Mouse (Mus musculus): Measurements from ENCODE around the gene Ndrg4. TPM values are rescaled to one million over a fixed set of nuclear protein-coding genes. Genes with fewer than 3 reads are reported as not detected.

The Ndrg4 gene
- total RNA-seq, 2 experiments from 2014 or later = 1,366 to 1,373 TPM

DNA sequence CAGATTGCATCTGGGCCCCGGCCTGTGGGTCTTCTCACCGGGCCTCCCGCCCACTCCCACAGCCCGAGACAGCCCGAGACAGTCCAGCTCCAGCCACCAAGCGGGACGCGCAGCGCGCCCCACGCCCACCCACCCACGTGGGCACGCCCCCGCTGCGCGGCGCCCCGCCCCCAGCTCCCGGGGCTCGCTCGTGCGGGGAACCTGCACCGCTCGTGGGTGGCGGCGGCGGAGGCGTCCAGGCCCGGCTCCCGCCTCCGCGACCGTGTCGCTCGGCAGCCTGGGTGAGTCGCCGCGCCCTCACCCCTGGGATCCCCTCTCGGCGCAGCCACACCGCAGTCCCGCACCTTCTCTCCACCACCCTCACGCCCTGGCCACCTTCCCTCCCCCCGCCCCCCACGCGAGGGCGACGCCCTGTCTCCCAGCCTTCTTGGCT lies 827 bp downstream of the Ndrg4 start:
- no peak for DNase-seq (ENCODE audit: low spot score in 2 of 2)

DNA sequence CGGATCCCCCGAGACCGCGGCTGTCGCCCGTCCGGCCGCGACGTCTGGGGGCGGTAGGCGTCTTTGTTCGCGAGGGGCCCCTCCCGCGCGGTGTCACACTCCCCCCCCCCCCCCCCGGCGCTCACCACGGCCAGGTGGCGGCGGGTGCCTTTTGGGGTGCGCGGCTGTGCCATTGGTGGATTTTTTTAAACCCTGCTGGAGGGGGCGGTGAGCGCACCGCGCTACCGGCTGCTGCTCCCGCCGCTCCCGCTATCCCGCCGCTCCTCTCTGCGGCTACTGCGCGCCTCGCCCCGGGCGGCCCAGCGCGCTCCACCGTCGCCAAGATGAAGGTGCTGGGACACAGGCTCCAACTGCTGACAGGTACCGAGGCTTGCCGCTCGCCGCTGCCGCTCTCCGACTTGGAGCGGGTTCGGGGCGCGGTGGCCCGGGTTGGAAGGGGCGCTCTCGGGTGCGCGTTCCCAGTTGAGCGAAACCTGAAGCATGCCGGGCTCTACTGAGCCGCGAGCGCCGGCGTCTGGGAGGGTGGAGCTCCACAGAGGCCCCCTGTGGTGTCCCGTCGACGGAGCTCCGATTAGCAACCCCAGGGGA lies 1.3 kb downstream of the Ndrg4 start:
- peak; percentile 56 to 74 for DNase-seq (ENCODE audit: low spot score in 2 of 2)

DNA sequence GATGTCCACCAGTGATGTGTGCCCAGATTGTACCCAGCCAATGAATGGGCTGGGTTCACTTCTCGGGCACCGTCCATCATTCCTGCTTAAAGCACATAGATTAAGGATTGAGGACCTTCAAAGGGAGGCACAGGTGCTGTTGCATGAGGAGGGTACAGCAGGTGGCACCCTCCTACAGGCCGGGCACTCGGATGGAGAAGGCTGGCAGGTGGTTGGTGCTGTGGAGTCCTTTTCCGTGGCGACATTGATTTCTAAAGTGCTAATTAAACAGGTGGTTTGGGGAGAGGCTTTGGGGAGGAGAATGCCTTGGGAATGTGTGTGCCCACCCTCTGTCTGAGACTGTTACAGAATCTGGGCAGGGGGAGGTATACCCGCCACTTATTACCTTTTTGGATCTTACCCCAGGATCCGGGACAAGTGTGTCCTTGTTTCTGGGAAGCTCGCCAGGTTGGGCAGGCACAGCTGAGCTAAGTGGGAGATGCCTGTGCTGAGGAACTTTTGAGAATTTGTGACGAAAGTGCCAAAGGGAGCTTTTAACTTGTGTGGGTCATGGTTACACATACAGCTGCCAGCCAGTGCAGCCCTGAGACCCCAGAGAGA lies 11.4 kb downstream of the Ndrg4 start:
- peak in 1 of 2 experiments; percentile 75 for DNase-seq (ENCODE audit: low spot score in 2 of 2)

DNA sequence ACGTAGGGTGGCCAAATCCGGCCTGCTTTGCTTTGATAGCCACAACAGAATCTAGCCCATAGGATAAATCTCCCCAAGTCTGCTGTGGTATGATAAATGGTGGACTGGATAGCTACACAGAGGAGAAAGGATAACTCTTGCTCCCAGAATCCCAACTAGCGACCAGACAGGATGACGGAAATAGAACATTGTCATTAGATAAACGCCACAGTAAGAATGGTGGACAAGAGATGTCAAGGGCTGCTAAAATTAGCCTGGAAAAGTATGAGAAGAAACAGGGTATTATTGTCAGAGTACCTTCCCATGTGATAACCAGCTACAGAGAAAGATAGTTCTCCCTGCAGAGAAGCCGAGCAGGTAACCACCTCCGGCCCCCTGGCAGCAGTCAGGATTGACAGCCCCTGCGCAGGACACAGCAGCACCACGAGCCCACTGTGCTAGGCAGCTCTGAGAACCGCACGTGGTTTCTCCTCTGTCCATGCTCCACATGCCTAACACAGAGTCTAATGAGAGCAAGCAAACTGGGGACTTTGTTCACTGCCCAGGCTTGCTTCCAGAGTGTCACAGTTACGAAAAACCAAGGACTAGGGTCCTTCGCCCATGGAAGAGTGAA lies 14.3 kb downstream of the Ndrg4 start:
- no peak for DNase-seq (ENCODE audit: low spot score in 2 of 2)

DNA sequence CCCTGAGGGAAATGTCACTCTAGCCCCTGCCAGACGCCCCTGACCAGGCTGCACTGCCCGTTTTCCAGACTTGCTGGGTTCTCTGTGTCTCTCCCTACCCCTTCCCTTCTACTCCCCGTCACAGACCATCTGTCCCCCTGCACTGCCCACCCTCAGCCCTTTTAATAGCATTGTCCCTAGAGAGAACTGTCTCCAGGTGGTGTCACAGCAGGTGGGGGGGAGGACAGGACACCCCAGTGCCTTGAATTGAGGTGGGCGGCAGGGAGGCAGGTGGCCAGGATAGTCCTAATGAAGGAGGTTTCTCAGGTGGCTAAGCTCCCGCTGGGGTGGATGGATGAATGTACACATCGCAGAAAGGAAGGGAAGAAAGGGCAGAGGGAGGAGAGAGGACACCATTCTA lies 17.9 kb downstream of the Ndrg4 start:
- DNase-seq (ENCODE audit: low spot score in 2 of 2) = peak in 1 of 2 experiments; percentile 66

DNA sequence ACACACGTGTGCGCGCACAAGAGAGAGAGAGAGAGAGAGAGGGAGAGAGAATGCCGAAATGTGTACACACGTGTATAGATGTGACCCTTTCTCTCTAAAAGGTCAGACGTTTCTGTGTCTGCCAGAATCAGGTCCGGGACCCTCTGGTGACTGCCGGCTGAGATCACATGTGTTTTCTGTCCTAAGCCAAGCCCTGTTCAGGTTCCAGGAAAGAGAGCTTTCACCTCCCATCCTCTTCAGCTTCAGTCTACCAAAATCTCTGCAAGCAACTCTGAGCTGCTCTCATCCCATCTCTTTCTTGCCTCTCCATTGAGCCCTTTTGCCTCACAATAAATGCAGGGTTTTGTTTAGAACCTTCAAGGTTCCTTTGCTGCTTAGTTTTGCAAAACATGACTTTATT lies 19.9 kb downstream of the Ndrg4 start:
- DNase-seq (ENCODE audit: low spot score in 2 of 2) = no peak

DNA sequence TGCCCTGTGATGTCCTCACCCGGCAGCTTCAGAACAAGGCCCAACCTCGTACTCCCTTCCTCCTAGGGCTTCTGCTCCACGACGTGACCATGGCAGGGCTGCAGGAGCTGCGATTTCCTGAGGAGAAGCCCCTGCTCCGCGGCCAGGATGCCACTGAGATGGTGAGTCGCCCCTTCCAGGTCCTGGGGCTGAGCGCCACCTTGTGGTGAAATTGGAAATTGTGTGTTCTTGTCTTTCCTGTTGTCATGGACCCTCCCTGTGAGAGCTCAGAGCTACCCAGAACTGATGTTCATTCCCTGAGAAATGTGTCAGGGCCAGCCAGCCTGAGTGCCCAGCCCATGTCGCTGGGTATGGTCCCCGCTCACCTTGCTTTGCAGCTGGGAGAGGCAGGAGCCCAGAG lies 20.3 kb downstream of the Ndrg4 start:
- peak; percentile 87 to 94 for DNase-seq (ENCODE audit: low spot score in 2 of 2)

DNA sequence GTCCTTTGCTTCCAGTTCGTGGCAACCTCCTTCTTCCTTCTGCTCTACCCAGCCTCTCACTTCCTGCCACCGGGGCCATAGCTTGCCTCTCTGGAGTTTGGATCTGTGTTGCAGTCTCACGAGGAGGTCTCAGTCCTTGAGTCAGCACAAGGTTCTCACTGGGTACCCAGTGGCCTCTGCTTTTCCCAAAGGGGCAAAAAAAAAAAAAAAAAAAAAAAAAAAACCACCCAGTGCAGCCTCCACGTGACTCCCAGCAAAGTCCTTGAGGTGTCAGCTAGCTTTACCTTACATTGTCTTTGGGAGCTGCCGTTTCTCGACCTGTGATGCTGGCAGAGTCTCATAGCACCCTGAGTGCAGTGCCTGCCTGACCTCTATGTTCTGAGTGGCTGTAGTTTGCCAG lies 21.4 kb downstream of the Ndrg4 start:
- no peak for DNase-seq (ENCODE audit: low spot score in 2 of 2)

DNA sequence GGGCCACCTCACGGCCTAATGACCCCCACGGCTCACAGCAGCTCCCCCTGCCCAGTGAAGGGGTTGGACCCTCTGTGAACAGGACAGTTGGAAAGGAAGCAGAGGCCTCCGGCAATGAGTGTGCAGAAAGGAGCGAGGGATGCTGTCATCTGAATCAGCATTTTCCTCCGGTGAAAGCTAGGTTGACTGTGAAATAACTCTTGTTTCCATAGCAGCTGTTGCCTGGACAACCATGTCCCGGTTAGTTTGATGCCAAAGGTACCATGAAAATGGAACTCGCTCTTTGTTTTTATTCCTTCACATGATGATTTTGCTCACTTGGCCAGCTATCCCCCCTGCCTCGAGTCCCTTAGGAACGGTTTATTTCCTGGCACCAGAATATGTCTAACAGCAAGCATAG lies 23.5 kb downstream of the Ndrg4 start:
- peak; percentile 82 to 95 for DNase-seq (ENCODE audit: low spot score in 2 of 2)

DNA sequence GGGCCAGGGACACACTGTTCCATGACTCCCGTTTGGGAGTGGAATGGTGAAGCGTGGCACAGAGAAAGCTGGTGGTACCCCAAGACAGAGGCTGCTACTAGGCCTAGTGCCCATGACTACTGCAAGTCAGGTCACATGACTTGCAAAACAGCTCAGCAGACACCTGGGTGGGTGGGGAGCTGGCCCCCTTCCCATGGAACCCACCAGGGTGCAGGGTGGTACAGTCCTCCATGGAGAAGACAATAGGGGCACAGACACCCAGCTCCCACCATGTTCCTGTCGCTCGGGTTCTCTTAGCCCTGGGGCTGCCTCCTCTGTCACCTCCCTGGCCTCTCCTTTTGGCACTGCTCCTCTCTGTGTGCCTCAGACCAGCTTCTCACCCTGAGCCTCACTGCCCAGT lies 25.0 kb downstream of the Ndrg4 start:
- peak in 1 of 2 experiments; percentile 44 for DNase-seq (ENCODE audit: low spot score in 2 of 2)

DNA sequence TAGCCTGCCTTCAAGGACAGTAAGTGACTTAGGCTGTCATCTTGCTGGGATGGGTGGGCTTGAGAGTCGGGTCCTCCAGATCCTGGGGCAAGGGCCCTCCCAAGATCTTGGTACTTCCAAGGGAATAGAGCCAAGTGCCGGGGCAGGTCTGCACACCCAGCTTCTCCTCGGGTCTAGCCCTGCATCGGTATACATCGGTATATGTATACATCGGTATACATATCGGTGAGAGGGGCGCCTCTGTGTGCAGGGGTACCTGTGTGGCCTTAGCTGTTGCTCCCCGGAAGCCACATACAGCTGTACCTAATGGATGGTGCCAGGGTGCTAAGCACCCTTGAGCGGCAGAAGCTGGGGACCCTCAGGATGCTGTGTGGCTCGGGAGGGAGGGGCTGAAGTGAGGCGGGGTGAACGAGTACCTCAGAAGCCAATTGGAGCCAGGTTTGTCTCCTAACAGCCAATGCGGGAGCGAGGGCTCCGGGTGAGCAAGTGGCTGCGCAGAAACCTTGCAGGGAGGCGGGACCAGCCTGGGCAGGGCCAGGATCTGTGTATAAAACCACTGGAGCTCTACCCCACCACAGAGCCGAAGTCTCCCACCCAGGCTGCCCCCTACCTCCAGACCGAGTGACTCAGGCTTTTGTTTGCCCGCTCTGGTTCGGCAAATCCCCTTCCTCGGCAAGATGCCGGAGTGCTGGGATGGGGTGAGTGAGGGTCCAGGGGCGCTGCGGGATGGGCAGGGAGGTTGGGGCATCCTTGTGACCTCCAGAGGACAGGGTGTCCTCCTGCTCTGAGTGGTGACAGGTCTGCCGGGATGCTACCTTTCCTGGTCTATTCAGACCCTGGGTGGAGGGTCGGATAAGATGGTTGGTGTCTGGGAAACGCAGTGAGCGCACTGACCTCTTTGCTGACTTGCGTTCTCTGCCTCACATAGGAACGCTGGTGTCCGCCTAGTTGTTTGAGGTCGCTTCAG lies 26.0 kb downstream of the Ndrg4 start:
- DNase-seq (ENCODE audit: low spot score in 2 of 2) = peak; percentile 92 to 94

DNA sequence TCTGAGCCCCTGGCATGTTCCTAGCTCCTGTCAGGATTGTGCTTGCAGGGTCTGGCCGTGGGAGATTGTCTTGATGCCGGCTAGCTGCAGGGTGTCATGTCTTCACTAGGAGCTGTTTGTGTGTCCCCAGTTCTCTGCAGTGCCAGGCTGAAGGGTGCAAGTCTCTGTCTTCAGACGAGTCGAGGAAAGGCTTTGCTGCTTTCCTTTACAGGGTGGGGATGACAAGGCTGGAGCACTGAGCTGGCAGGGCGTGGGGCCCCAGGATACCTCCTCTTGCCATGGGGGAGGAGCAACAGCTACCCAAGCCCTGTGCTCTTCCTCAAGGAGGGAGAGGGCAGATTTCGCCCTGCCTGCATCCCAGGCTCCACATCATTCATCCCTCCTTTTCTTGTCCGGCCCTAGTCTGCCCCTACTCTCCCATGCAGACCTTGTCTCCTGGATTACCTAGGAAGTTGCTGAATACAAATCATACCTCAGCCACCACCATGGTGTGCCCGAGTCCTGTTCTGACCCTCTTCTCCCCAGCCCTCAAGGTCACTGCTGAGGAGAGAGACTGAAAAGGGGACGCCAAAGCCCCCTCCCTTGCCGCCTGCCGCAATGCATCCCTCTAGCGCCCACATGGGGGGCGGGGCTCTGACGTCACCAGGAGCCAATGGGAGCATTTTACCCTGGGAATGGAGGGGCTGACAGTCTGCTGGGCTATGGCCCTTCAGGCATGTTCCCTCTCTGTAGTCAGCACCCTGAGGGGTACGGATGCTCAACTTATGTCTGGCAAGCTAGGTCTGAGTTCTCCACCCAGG lies 26.9 kb downstream of the Ndrg4 start:
- peak; percentile 87 to 90 for DNase-seq (ENCODE audit: low spot score in 2 of 2)

DNA sequence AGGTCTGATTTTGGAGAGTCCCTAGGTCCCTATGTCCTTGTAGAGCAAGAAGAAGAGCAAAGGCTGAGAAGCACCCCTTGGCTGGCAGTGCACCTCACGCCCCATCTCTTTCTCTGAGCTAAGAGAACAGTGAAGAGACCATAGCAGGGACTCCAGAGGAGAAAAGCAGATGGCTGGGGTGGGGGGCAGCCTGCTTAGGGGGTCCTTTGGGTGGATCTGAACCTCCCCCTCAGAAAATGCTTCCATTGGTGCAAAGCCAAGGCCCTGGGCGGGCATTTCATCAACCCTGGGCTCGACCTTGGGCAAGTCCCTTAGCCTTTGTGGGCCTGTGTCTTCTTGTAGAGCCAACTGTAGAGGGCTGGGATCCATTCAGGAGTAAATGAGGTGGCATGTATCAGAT lies 27.8 kb downstream of the Ndrg4 start:
- DNase-seq (ENCODE audit: low spot score in 2 of 2) = no peak

DNA sequence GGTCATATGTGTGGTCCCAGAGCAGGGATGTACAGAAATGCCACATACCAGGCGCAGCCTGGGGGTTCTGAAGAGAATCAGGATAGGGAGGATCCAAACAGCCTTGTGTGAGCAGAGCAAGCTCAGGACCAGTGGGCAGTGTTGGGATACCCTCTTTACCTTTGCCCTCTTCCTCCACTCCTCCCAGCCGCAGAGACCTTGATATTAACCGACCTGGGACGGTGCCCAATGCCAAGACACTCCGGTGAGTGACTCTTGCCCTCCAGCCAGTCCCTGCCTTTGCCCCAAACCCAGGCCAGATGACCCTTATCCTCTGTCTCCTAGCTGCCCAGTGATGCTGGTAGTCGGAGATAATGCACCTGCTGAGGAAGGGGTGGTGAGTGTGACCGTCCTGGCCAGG lies 32.8 kb downstream of the Ndrg4 start:
- DNase-seq (ENCODE audit: low spot score in 2 of 2) = peak in 1 of 2 experiments; percentile 3

DNA sequence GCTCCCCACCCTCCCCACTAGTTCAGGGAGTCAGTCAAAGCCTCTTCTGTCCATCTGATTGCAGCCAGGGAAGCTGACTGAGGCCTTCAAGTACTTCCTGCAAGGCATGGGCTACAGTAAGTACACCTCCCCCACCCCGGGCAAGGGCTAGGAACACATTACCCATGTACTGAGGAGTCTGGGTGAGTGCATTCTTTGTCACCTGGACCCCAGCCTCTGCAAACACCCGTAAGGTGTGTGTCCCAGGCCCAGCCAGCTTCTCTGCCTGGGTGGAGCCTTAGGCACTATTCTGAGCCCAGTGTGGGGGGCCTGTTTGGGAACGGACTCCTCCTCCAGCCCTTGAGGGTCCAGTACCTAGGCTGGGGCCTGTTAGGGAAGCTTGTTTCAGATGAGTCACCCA lies 34.2 kb downstream of the Ndrg4 start:
- no peak for DNase-seq (ENCODE audit: low spot score in 2 of 2)

DNA sequence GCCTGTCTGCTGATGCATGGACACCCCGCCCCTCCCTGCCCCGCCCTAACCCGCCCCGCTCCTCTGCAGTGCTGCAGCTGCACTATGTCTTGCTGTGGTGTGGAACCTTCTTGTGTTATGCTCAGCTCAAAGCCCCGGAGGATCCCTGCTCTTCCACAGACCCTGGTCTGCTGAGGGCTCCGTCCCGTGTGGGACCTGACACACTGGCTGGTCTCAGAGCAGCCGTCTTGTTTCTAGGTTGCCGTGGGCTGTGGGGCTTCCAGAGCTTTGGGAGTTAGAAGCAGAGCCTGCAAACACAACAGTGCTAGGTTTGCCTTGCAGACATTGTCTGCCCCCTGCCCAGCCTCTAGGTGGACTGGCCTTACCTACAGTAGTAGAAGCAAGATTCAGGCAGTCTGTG lies 35.6 kb downstream of the Ndrg4 start:
- no peak for DNase-seq (ENCODE audit: low spot score in 2 of 2)

DNA sequence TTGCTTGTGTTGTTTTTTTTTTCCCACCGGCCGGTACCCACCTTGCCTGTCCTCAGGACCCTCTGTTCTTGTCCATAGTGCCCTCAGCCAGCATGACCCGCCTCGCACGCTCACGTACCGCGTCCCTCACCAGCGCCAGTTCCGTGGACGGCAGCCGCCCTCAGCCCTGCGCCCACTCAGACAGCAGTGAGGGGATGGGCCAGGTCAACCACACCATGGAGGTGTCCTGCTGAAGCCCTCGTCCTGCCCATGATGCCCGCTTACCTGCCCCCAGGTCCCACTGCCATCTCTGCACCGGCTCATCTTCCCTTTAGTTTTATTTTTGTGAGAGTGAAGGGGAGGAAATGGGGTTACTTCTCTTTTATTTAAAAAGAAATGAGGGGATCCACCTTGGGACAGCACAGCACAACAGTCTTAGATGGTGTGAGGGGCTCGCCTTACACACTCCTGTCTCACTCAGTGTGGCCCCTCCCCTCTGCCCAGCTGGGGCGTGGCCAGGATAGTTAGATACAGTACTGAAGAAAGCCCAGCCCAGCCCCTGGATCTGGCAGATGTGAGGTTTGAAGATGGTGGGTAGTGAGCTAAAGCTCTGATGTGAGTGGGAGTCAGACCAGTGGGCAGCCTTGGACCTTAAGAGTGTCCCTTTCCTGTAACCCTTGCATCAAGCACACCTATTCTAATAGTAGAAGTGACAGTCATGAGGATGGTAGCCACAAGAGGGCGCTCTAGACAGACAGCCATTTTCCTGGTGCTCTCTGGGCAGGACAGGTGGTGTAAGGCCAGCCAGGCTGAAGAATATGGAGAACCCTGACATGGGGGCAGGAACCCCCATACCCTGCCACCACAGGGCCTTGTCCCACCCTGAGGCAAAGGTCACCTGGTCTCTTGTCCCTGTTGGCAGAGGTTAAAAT lies 36.6 kb downstream of the Ndrg4 start:
- peak; percentile 57 to 84 for DNase-seq (ENCODE audit: low spot score in 2 of 2)

DNA sequence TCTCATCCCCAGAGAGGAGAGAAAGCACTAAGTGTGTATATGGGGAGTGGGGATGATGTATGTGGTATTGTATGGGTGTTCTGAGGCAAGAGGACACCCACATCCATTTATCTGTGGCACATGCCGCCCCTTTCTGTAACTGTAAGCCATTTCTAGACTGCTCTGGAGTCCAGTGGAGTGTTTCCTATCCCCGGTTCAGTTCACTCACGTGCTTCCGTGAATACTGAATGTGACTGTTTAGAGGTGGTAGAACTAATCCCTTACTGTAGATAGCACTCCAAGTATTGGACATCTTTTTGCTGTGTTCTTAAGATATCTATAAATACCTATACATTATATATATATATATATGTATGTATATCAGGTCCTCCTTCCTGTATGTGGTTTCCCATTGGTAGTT lies 37.6 kb downstream of the Ndrg4 start:
- no peak for DNase-seq (ENCODE audit: low spot score in 2 of 2)

DNA sequence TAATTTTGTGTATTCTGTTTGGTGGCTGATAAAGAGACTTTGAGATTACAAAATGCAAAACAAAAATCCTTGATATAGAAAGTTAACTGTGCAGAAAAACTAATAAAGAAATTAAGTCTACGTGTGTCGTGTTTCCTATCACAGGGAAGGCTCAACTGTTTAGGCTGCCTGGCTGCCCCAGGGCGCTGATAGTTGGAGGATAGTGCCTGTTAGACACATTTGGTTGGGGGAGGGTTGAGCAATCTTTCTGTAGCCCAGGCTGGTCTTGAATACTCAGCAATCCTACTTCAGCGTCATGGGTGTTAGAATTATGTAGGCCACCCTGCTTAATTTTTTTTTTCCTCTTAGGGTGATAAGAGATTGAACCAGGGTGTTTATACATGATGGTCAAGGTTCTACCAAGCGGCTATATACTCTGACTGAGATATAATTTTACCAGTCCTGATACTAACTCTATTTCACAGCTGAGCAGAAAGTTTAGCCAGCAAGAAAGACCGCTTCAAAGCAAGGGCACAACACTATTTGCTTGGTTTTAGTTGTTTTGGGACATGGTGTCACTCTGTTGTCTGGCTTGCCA lies 38.1 kb downstream of the Ndrg4 start:
- no peak for DNase-seq (ENCODE audit: low spot score in 2 of 2)
